Mouse (Mus musculus): Measurements from ENCODE around the gene 3110001I22Rik. TPM values are rescaled to one million over a fixed set of nuclear protein-coding genes. Genes with fewer than 3 reads are reported as not detected.
A peak's percentile ranks its signal among the peaks of the same experiment; 100 is the strongest.
"Not testable (repeated sequence)": the region's sequence is repeated elsewhere in the genome, so short reads cannot be mapped to it uniquely, and the experiment has no call there.

3110001I22Rik gene
- total RNA-seq (2021), result 1 to 10 TPM; 2.7 to 2.8 TPM

- intact Hi-C loops (cut with DNase I), result loop anchor here (5.0 to 10.0 kb wide), 2 partner anchors 230 to 483 kb away; partner anchors contain the start of genes Mpv17l and Pdxdc1
- DNase-seq, result peak; percentile 93 to 94
Measured at GRCm38 (mm10) chr16:13671685-13672385, at the start of gene 3110001I22Rik, which contains the start of gene Bfar. Gene 3110001I22Rik (plus strand): TSS chr16:13671929. Gene Bfar (plus strand): TSS chr16:13671858.

GRCm38 (mm10) chr16:13628345-13628744, 43.4 kb upstream of the 3110001I22Rik start:
- DNase-seq, result peak; percentile 20 to 22
- intact Hi-C loops (cut with DNase I), result loop anchor here (2.0 to 10.0 kb wide), 3 partner anchors 96 to 514 kb away; no protein-coding TSS in a partner anchor

GRCm38 (mm10) chr16:13638198-13638597, 33.5 kb upstream of the 3110001I22Rik start:
- DNase-seq, result not testable (repeated sequence)
- intact Hi-C loops (cut with DNase I), result loop anchor here (5.0 kb wide), 1 partner anchor 94 kb away; the partner anchor contains the start of gene Pla2g10

- DNase-seq, result no peak
- intact Hi-C loops (cut with DNase I), result loop anchor here (5.0 kb wide), 1 partner anchor 93 kb away; the partner anchor contains the start of gene Pla2g10
Measured at GRCm38 (mm10) chr16:13639508-13639907, 32.2 kb upstream of the 3110001I22Rik start.

GRCm38 (mm10) chr16:13640064-13640463, 31.7 kb upstream of the 3110001I22Rik start:
- DNase-seq, result peak; percentile 5 to 21
- intact Hi-C loops (cut with DNase I), result no loop called here

- intact Hi-C loops (cut with DNase I), result no loop called here
- no peak for DNase-seq
Measured at GRCm38 (mm10) chr16:13644474-13644873, 27.3 kb upstream of the 3110001I22Rik start.

GRCm38 (mm10) chr16:13645930-13646329, 25.8 kb upstream of the 3110001I22Rik start:
- no peak for DNase-seq
- intact Hi-C loops (cut with DNase I), result no loop called here

- intact Hi-C loops (cut with DNase I), result no loop called here
Measured at GRCm38 (mm10) chr16:13658886-13659285, 12.8 kb upstream of the 3110001I22Rik start.

GRCm38 (mm10) chr16:13660736-13661135, 11.0 kb upstream of the 3110001I22Rik start:
- intact Hi-C loops (cut with DNase I), result no loop called here
- no peak for DNase-seq

More at GRCm38 (mm10) chr16:13658886-13659285, 12.8 kb upstream of the 3110001I22Rik start:
- DNase-seq, result no peak

GRCm38 (mm10) chr16:13667878-13668343, 3.8 kb upstream of the 3110001I22Rik start, which contains the start of gene Parn:
Gene Parn (minus strand): TSS chr16:13668170.
- intact Hi-C loops (cut with DNase I), result loop anchor here (5.0 kb wide), 1 partner anchor 231 kb away; no protein-coding TSS in a partner anchor
- DNase-seq, result peak; percentile 94 to 95

- intact Hi-C loops (cut with DNase I), result loop anchor here (5.0 kb wide), 1 partner anchor 231 kb away; no protein-coding TSS in a partner anchor
- peak; percentile 3 to 7 for DNase-seq
Measured at GRCm38 (mm10) chr16:13668402-13669108, 3.2 kb upstream of the 3110001I22Rik start.

- intact Hi-C loops (cut with DNase I), result loop anchor here (5.0 kb wide), 1 partner anchor 232 kb away; no protein-coding TSS in a partner anchor
- no peak for DNase-seq
Measured at GRCm38 (mm10) chr16:13669282-13669681, 2.4 kb upstream of the 3110001I22Rik start.

GRCm38 (mm10) chr16:13670896-13671295, 833 bp upstream of the 3110001I22Rik start:
- DNase-seq, result not testable (repeated sequence)
- intact Hi-C loops (cut with DNase I), result loop anchor here (5.0 to 10.0 kb wide), 2 partner anchors 231 to 484 kb away; partner anchors contain the start of genes Mpv17l and Pdxdc1

- DNase-seq, result peak; percentile 80 to 83
- intact Hi-C loops (cut with DNase I), result loop anchor here (5.0 to 10.0 kb wide), 2 partner anchors 230 to 482 kb away; partner anchors contain the start of genes Mpv17l and Pdxdc1
Measured at GRCm38 (mm10) chr16:13672386-13672898, 713 bp downstream of the 3110001I22Rik start.

- DNase-seq, result no peak
- intact Hi-C loops (cut with DNase I), result loop anchor here (5.0 to 10.0 kb wide), 2 partner anchors 229 to 482 kb away; partner anchors contain the start of genes Mpv17l and Pdxdc1
Measured at GRCm38 (mm10) chr16:13673114-13673513, 1.4 kb downstream of the 3110001I22Rik start.

GRCm38 (mm10) chr16:13674511-13674910, 2.8 kb downstream of the 3110001I22Rik start:
- DNase-seq, result no peak
- intact Hi-C loops (cut with DNase I), result loop anchor here (5.0 to 10.0 kb wide), 2 partner anchors 228 to 480 kb away; partner anchors contain the start of genes Mpv17l and Pdxdc1

GRCm38 (mm10) chr16:13678601-13679319, 7.0 kb downstream of the 3110001I22Rik start:
- intact Hi-C loops (cut with DNase I), result loop anchor here (10.0 kb wide), 1 partner anchor 476 kb away; no protein-coding TSS in a partner anchor
- DNase-seq, result peak in 1 of 2 experiments; percentile 7

GRCm38 (mm10) chr16:13698998-13699397, 27.3 kb downstream of the 3110001I22Rik start:
- intact Hi-C loops (cut with DNase I), result no loop called here
- DNase-seq, result no peak

GRCm38 (mm10) chr16:13702184-13702583, 30.5 kb downstream of the 3110001I22Rik start:
- no peak for DNase-seq
- intact Hi-C loops (cut with DNase I), result no loop called here
